Mouse (Mus musculus): ENCODE data around the gene Abhd13.

Gene Abhd13

GRCm38 (mm10) chr8:10017231-10017630, 39.7 kb downstream of the Abhd13 start:
- DNase-seq = no peak

- DNase-seq = no peak
These were observed 53.0 kb downstream of the Abhd13 start for GRCm38 (mm10) chr8:10030320-10031060.

GRCm38 (mm10) chr8:10031177-10031576, 53.7 kb downstream of the Abhd13 start:
- no peak for DNase-seq

GRCm38 (mm10) chr8:10040866-10041265, 63.4 kb downstream of the Abhd13 start:
- DNase-seq = no peak

Data from cerebellum, adult 11 months (tissue).